Mouse (Mus musculus) embryo, embryonic 10 days (tissue): ENCODE results near the gene Rabgef1.

Experiments
- DNase-seq: peaks from one replicate; pipeline ENCODE4 v3.0.0-alpha.2; 2015; ENCODE audit warnings: low spot score

The Rabgef1 gene

DNA sequence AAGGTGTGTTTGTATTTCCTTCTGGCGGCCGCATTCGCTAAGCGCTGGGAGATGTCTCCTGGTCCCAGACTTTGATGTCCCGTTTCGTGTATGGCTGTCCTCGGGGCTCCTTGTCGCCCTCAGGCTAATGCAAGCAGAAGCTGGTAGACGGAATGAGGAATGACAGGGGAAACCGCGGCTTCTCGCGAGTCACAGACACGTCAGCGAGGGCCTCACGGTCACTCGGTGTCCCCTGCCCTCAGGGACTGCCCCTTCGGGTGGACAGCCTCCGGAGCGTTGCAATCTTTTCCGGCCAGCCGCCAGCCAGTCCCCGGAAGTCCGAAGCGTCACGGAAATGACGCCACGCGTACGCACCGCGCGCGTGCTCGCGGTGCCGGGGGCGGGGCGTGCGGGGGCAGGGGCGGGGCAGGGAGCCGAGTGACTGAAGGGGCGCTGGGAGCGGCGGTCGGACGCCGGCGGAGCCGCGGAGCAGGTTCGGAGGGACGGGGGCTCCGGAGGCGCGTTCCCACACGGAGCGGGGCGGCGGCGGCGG lies at the start of gene Rabgef1:
Gene Rabgef1, plus strand, starts transcription at position 376 of the 532 bp plus-strand sequence.
- DNase-seq = peak; percentile 88

DNA sequence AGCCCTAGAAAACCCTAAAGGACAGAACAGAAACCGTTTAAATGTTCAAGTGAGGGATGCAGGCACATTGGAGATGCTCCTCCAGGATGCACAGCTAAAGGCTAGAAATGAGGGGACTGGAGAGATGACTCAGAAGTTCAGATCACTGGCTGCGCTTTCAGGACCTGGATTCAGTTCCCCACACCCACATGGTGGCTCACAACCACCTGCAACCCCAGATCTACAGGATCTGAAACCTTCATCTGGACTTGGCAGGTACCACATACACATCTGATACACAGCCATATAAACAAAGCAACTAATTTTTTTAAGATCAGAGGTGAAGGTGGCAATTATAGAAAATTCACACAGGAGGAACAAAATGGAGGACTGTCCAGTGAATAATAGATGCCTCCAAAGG lies 49.2 kb upstream of the Rabgef1 start:
- DNase-seq = no peak

DNA sequence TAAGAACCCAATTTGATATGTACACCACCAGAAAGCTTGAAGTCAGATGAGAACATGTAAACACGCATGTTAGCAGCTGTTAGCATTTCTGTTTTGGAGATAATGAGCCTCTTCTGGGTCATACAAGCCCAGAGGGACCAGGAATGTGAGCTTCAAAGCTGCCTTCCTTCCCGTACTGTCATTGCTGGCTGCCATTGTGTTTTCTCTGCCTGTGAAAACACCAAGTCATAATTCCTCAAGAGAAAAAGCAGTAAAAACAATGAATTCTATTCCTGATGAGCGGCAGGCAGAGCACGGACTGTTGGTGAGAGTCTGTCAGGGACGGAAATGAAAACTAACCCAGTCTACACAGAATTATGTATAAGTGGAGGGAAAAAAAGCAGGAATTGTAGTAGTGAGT lies 47.3 kb upstream of the Rabgef1 start:
- no peak for DNase-seq

DNA sequence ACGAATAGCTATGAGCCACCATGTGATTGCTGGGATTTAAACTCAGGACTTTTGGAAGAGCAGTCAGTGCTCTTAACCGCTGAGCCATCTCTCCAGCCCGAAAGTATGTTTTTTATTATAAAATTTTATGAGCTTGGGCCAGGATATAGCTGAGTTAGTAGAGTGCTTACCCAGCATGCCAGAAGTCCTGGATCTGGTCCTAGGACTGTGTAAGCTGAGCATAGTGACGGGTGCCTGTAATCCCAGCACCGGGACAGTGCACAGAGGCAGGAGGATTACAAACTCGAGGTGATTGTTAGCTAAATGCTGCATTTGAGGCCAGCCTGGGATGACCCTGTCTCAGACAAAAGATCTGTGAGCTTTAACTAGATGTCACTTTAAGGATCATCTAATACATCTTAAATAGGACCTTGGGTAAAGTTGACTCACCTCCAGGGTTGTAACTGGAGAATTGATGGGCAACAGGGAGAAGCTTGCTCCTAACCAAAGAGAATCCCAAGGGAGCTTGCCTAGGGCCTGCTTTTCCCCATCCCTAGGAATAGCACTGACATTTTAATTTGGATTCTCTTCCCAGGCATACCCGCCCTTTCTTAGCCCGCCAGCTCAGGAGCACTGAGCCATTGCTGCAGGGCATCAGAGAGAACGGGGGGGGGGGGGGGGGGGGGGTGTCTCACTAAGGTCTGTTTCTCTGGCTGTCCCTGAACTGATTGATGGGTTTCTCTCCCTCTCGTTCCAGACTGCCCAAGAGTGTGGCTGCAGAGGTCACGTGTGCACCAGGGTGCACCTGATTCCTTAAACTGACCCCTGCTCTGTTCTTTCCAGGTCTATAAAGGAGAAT lies 42.7 kb upstream of the Rabgef1 start:
- no peak for DNase-seq

DNA sequence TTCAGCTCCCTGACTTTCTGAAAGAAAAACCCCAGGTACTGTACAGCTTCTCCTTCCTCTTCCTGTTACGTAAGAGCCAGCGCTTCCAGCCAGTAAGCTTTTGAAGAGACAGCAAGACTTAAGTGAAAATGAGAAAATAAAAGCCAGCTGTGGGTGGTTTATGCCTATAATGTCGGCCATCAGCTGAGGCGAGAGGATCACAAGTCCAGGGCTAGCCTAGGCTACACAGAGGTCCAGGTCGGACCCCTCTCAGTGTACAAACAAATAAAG lies 42.1 kb upstream of the Rabgef1 start:
- no peak for DNase-seq

DNA sequence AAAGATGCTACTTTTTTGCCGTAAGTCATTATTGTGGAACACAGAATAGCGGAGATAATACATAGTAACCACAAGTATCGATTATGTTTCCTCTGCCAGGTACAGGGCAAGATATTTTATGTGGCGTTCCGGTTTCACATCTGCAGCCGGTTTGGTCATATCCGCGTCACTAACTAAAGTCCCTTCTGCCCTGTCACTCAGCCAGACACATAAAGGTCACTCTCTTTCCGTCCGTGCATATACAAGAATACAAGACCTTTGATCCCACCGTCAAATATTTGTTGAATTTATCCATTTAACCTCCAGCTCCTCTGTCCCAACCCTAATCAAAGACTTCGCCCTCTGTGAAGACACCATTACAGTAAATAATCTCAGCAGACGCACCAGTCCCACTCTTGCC lies 35.0 kb upstream of the Rabgef1 start:
- DNase-seq = no peak

DNA sequence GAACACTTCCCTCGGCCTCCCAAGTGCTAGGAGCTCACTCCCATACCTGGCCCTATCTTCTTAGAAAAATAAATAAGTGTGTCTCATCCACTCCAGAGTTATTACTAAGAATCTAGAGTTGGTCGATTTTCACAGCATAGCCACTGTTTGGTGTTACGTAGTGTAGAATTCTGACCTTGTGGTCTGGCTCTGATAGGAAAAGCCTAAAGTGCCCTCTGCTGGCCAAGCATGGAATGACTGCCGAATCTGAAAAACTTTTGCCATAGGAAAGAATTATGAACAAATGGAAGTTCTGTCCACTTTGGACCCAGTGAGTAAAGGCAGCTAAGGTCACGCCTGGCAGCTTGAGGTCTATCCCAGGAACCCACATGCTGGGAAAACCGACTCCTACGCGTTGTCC lies 32.2 kb upstream of the Rabgef1 start:
- peak; percentile 78 for DNase-seq

DNA sequence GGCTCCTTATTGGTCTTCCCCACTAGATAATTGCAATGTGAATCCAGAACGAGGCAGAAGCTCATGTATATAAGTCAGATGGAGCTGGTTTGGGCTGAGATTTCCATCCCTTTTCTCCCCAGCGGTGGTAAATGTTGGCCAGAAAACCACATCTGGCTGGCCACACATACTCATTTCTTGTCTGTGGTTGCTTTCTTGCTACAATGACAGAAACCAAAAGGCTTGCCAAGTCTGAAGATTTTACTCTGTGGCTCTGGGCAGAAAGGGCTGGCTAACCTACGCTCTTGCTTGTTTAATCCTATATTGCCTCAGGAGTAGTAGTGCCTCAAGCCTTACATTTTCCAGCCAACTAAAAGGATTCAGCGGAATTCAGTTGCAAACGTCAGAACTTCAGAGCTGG lies 30.5 kb upstream of the Rabgef1 start:
- DNase-seq = no peak

DNA sequence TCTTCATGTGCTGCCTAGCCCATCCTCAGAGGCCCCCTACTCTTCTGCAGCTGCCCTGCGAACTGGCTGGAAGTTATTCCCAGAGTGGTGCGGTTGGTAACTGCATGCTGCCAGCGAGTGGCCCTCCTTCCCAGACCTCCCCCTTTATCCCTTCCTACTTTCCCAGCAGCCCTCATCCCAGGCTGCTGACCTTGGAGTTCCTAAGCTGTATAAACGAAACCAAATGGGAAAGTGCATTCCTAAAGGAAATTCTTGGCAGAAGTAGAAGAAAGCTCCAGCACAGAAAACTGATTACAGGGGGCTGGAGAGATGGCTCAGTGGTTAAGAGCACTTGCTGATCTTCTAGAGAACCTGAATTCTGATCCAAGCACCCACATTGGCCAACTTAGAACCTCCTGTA lies 29.6 kb upstream of the Rabgef1 start:
- DNase-seq = no peak

DNA sequence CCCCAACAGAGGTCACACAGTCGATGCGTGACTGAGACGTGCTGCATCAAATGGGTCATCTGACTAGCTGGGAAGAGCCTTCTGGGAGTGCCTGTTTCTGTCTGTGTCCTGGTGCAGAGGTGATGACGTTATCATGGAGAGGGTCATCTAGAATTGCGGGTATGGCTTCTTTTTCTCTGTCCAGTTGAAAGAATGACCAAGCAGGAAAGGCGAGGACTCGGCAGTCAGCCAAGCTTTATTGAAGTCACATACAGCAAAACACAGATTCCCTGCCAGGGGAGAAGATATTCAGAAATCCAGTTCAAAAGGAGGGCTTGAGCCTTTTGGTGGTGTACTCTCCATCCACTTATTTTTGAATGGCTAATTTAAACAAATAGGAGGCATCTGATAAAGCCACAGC lies 28.5 kb upstream of the Rabgef1 start:
- no peak for DNase-seq

DNA sequence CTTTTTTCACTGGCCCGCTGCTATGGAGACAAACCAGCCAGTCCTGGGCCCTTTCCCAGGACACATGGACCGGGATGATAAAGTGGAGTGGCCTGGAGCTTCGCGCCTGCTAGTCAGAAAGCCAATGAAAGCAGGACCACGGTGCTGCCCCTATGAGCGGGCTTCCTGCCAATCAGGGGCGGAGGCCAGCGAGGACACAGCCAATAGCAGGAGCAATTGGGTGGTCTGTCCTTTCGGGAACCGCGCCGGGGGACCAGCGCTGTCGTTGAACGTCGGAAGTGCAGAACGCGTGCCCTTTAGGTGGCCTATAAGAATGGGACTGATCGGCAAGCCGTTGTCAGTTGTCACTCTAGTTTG lies 27.6 kb upstream of the Rabgef1 start:
- peak; percentile 83 for DNase-seq

DNA sequence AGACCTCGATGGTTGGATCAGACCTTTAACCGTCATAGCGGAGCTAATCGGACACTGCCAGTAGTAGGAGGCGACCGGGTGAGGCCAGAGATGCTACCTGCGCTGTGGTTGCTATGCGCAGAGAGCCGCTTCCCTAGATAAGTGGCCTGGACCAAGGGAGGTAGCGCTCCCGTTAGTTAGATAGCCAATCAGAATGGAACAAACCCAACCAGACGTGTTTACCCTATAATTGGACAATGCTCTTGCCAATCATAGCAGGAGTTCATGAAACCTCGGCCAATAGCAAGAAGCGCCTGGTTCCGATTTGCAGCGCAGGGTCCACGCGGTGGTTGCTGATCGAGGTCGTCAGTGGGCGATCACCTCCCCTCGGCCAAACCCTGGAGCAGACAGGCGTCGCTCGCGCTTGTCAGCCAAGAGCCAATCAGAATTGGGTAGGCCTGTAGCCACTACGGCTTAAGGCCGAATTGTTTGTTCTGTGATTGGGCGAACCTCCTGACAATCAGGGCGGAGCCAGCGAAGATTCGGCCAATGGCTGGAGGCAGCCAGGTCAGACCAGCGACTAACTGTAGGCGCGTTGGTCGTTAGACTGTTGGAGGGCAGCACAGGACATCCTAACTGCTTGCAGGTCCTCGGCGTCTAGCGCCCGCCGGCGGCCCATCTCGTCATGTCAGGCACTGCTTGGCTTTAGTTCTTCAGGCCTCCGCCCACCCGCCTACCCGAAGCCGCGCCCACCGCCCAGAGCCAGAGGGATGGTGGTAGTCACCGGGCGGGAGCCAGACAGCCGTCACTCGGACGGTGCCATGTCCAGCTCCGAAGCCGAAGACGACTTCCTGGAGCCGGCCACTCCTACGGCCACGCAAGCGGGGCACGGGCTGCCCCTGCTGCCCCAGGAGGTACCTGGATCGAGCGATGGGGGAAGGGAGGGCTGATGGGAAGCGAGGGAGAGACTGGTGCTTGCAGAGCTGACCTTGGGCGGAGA lies 27.0 kb upstream of the Rabgef1 start, which contains the start of gene Kctd7:
Gene Kctd7, plus strand, starts transcription at position 528 of the 979 bp plus-strand sequence.
- DNase-seq = peak; percentile 99

DNA sequence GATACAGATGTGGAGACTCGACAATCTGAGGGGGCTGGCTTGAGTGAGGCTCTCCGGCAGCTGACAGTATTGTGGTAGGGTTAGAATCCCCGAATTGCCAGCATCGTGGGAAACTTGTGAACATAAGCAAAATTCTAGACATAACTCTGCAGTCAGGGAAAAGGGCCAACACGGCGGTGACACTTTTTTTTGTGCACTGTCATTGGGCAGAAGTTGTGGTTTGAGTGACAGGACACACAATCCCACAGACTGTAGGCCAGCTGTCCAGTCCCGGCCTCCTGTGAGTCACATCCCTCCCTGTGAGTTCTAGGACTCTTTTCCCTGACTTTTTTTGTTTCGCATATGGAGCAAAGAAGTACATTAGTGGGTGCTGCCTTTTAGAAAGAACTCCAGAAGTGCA lies 25.6 kb upstream of the Rabgef1 start:
- no peak for DNase-seq

DNA sequence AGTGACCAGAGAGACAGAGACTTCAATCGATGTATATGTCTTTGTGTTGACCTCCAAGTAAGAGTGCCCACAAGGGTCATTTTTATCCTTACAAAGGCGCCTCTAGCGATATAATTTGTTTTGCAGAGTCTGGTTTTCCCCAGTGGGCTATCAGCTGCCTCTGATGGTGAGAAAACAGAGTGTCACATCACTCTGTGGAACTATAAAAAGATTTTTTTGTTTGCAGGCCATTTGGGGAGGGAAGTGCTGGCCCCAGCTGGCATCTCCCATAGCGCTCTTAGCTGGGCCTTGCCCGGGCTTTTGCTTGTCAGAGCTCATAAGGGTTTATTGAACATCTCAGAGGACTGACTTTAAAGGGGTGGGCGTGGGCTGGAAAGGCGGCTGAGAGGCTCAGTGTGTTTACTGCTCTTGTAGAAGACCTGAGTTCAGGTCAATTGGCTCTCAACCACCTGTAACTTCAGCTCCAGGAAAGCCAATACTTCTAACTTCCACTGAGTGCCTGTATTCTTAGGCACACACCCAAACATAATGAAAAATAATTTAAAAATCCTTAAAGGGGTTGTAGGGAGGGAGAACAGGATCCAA lies 21.8 kb upstream of the Rabgef1 start:
- no peak for DNase-seq

DNA sequence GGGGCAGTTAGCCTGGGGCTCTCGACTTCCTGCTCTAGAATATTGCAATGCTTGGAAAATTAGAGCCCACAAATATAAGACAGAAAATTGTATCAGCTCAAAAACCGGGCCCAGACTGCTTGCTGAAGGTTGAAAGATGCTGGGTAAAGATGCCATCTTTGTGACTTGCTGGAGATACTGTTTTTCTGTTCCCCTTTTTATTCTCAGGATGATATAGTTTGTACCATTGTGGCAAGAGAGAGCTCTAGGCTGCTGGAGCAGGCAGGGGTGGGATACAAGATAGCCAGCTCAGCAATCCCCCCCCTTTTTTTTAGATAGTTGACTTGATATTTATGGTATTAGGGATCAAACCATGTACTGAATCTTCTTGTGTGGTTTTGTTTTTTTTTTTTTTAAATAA lies 17.3 kb upstream of the Rabgef1 start:
- DNase-seq = no peak

DNA sequence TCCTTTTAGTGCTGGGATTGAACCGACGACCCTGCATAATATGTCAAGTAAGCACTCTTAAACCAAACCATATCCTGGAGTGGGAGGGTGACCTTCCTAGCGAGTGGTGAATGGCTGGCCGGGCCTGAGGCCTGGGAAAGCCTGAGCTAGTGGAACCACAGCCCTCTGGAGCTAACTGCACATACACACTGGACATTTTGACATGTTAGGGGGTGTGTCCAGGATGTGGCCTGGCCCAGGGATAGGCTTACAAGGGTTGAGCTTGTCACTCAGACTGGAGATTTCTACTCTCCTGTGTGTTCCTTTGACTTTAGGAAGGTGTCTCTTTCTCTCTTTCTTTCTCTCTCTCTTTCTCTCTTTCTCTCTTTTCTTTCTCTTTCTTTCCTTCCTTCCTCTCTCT lies 13.1 kb upstream of the Rabgef1 start:
- DNase-seq = no peak

DNA sequence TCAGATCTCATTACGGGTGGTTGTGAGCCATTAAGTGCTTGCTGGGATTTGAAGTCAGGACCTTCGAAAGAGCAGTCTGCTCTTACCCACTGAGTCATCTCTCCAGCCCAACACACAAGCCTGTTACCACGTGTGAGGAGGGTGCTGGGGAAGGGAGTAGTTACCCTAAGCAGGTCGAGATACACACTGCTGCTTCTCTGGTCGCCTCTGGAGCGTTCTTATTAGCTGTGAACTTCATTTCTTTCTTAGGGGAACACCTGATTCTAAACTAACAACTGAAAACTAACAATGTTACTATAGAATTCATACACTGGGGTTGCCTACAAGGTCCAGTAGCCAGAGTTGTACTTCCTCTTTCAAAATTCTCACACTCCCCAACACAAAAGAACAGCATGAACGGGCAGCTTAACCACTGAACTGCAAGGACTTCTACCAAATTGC lies 11.8 kb upstream of the Rabgef1 start:
- DNase-seq = no peak

DNA sequence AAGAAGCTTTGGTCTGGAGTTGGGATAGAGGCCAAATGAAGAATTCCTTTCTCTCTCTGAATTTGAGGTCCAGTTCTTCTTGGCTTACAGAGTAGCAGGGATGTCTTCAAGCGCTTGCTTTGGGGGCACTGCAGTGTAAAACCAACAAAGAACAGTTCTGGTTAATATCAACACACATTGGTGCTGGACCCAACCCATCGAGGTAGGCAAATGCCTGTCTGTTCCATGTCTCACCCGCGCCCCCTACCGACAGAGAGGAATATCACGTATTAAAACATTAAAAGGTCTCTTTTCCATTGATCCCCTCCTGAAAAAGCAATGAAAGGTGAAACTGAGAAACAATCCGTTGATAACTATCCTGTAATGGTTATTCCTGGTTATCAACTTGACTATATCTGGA lies 7.9 kb upstream of the Rabgef1 start:
- peak; percentile 86 for DNase-seq

DNA sequence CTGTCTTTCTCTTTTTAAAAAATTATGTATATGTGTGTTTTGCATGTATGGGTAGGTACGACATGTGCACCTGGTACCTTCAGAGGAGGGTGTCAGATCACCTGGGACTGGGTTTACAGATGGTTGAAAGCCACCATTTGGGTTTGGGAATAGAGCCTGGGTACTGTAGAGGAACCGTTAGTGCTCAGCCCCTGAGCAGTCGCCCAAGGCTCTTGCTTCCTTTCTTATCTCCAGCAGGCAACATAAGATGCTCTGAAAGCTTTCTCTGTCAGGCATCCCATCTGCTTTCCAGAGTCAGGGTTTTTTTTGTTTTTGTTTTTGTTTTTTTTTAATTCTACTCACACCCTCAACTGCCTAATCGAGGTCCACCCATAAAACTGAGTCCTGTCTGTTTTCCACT lies 6.4 kb upstream of the Rabgef1 start:
- DNase-seq = no peak

DNA sequence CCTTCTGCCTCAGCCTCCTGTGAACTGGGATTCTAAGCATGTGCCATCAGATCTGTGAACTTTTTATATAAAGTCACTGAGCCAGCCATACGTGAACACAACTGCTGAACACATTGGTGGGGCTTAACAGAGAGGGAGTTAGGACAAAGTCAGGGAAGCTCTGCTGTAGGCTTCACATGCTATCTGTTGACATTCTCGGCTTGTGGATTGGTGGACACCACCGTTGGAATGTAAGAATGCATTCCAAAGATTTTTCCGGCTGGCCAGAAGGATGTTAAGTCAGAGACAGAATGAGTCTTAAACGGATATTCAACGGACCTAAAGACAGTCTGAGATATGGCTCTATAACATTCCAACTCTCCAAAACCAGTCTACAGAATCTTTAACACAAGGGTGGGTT lies 2.5 kb upstream of the Rabgef1 start:
- no peak for DNase-seq

DNA sequence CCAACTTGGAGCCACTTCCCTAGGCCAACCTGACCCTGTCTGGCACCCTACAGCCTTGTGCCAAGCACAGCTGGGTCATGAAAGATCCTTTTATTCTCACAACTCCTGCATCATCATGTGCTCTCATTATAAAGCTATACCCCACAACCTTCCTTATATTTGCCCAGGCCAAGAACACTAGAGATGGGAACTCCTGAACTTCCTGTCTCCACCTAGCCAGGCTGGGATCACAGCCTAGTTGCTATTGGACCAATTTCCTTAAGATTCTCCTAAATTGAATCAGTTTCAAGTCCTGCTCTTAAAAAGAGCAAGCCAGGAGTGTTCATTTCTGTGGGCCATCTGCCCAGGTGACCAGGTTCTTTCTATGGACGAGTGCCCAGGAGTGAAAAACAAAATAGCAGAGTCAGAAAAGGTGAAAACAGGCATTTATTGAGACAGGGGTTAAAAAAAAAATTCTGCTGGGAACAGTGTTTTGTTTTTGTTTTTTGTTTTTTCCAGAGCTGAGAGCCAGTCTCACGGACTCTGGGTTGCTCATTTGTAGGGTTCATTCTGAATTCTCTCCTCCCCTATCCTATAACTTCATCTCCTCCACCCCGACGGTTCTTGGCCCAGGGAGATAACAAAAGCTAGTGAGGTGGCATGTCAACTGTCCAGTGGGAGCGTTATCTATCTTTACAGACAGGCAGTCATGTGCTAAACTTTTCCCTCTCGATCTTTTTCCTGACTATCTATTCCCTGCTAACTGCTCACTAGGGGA lies 754 bp upstream of the Rabgef1 start:
- DNase-seq = no peak
